Mouse (Mus musculus) lung, postnatal 36 days (tissue): Measurements from ENCODE around the gene Hist2h2ab.
"Not testable (repeated sequence)": the region's sequence is repeated elsewhere in the genome, so short reads cannot be mapped to it uniquely, and the experiment has no call there.

Experiments
- DNase-seq: peaks from one replicate; pipeline ENCODE4 v3.0.0; 2022; ENCODE audit warnings: mixed read lengths

Hist2h2ab gene

DNA sequence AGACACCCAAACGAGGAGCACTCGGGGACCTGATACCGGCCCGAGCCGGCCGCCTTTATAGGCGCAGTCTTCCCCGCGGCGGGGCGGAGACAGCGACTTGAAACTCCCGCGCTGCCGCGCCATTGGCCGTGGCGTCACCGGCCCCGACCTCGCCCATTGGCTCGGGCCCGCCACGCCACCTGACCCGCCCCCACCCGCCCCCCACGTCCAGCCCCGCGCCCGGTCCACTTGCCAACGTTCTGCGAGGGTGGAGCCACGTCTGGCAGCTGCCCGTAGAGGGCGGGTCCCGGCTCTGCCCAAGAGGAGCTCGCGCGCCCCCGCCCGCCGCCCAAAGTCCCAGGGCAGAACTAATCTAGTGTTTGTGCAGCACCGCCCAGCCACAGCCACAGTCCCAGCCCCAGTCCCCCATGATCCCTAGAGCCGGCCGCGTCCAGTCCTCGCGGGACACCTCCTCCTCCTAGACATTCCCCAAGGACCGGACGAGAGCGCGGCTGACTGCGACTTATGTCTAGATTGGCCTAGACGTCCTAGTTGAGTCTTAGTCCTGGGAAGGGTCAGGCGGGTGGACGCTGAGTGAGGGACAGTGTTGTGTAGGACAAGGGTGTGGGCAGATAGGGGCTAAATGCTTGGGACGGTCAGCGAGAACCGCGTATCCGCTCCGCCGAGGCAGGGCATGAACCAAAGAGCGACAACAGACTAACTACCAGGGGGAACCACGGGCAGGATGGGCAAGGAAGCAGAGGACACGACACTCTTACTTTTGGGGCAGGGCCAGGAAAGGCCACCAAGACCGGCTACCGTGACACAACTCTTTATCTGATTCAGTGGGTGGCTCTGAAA, 19.5 kb downstream of the Hist2h2ab start, which contains the start of gene Hist2h3c2:
Hist2h3c2 (minus strand) TSS at position 174 of the 840 bp plus-strand sequence.
- not testable (repeated sequence) for DNase-seq

GRCm38 (mm10) chr3:96239949-96240798, 20.5 kb downstream of the Hist2h2ab start, which contains the start of gene Hist2h2aa2:
Gene Hist2h2aa2, minus strand, starts transcription at chr3:96240276.
- DNase-seq = peak; percentile 98

- no peak for DNase-seq
These were observed 21.1 kb downstream of the Hist2h2ab start for GRCm38 (mm10) chr3:96240799-96241197.

DNA sequence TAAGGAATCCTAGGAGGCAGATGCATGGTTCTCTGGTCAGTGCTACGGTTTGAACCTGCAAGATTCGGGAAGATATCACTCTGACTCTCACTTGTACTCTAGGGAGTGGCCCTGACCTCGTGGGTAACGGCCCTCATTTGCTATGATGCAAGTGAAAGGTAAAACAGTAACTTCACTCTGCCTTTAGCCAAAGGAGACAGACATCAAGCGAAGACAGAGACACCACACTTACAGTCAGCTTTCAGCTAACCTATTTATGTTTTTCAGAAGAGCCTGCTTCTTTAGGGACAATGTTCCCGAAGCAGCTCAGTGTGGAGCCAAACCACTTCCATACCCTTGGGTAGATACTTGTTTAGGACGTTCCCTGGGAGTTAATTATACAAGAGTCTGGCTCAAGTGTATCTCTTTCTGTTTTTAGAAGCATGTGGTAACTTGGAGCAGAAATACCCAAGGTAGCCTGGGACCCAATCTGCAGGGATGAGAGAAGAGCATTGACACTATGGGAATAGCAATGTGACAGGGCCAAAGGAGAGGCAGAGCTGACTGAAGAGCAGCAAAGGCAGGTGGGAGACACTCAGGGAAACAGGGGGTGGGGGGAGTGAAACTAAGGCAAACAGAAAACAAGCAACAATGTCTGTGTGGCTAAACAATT, 24.4 kb downstream of the Hist2h2ab start:
- DNase-seq = no peak

- DNase-seq = peak; percentile 89
These were observed 25.6 kb downstream of the Hist2h2ab start, which contains the start of gene Hist2h2aa1 for GRCm38 (mm10) chr3:96245003-96245886. Gene Hist2h2aa1, plus strand, starts transcription at chr3:96245497.

DNA sequence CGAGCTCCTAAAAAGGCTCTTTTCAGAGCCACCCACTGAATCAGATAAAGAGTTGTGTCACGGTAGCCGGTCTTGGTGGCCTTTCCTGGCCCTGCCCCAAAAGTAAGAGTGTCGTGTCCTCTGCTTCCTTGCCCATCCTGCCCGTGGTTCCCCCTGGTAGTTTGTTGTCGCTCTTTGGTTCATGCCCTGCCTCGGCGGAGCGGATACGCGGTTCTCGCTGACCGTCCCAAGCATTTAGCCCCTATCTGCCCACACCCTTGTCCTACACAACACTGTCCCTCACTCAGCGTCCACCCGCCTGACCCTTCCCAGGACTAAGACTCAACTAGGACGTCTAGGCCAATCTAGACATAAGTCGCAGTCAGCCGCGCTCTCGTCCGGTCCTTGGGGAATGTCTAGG, 26.4 kb downstream of the Hist2h2ab start:
- not testable (repeated sequence) for DNase-seq

DNA sequence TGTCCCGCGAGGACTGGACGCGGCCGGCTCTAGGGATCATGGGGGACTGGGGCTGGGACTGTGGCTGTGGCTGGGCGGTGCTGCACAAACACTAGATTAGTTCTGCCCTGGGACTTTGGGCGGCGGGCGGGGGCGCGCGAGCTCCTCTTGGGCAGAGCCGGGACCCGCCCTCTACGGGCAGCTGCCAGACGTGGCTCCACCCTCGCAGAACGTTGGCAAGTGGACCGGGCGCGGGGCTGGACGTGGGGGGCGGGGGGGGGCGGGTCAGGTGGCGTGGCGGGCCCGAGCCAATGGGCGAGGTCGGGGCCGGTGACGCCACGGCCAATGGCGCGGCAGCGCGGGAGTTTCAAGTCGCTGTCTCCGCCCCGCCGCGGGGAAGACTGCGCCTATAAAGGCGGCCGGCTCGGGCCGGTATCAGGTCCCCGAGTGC, 26.8 kb downstream of the Hist2h2ab start, which contains the start of gene Hist2h3c1:
Hist2h3c1 (plus strand) TSS at position 259 of the 430 bp plus-strand sequence.
- not testable (repeated sequence) for DNase-seq

GRCm38 (mm10) chr3:96247356-96248140, 27.9 kb downstream of the Hist2h2ab start:
- DNase-seq = no peak

DNA sequence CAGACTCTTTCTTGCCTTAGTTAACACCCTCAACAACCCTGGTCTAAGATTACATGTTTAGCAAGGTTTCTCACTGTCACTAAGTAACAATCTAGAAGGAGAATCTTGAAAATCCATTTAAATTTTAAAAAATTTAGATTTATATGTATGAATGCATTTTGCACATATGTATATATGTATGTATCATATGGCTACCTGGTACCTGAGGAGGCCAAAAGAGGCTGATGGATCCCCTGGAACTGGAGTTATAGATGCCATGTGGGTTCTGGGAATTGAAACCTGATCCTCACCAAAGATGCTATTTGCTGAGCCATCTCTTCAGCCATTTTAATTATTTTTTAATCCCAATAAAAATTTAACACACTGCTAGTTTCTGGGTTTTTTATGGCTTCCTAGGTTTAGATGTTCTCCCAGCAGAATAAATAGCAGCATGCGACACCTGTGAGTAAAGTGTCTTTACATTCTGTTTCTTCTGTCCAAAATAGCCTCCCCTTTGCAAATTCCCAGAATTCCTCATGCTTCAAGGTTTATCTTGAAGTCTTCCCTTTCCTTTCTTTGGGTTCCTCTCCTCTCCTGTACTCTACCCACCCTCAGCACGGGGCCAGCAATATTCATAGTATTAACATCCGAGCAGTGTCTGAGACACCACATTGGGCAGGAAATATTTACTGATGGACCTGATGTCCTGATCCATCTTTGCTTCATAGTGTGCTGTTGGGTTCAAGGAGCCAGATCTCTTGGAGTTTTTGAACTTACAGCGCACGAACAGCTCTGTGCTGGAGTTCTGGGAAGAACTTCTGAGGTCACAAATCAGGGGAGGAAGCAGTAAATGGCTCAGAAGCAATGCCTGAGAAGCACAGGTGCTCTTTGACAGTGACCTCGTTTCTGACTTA, 28.7 kb downstream of the Hist2h2ab start:
- no peak for DNase-seq

- no peak for DNase-seq
These were observed 29.3 kb downstream of the Hist2h2ab start for GRCm38 (mm10) chr3:96249034-96249345.

- DNase-seq = no peak
These were observed 31.2 kb downstream of the Hist2h2ab start for GRCm38 (mm10) chr3:96250890-96251289.

DNA sequence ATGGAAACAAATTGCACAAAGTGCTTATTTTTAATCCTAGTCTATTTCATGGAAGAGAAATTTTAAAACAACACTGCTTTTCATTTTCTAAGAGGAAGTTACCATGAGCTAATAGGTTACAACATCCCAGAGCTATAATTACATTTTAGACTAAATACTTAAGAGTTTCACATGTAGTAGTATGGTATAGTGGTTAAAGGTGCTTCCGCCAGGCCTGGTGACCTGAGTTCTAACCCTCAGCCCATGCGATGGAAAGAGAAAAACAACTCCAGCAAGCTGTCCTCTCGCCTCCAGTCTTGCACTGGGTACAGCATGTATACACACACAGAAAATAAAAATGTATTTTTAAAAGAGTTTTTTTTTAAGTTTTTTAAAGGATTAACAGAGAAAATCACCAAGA, 32.1 kb downstream of the Hist2h2ab start:
- DNase-seq = no peak

GRCm38 (mm10) chr3:96254683-96255355, 35.2 kb downstream of the Hist2h2ab start:
- DNase-seq = no peak

DNA sequence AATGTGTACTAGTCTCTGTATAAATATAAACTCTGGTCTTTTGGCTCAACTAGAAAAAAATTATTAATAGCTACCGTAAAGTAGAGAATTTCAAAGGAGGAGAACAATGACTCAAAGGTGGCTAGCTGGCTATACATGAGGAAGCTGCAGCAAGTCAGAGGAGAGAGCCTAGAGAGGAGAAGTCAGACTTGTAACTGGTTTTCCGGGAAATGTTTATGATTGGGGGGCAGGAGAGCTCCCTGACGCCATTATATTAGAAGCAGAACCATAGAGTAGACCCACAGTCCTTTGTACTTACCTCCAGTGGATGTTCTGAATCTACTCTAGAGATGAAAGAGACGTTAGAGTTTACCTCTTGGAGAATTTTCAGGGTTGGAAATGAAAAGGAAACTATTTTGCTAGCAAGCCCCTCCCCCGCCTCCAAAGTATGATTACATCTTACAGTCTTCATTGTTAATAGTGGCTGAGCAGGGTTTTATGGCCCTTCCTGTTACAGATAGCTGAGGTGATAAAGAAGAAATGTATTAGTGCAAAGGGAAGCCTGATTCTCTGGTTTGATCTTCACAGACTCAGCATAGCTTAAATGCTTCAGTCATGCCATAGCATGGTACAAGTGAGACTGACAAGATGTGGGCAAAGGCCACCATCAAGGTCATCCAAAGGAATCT, 36.4 kb downstream of the Hist2h2ab start:
- DNase-seq = peak; percentile 56

DNA sequence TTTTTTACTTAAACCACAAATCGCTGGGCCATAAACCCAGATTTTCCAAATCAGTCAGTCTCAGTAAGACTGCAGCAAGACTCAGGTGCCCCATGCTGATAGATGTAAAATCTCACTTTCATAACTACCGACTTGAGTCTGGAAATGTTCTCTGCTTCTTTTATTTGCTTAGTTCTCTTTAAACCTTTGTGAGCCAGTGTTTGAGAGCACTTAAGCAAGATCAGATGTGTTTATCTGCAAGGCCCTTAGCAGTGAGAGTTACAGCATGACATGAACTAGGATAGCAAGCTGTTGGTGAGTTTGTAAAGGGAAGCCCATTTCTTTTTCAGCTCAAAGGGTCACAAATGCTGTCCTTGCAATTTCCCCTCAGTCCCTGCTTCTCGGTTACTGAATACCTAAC, 37.5 kb downstream of the Hist2h2ab start:
- DNase-seq = peak; percentile 44

- no peak for DNase-seq
These were observed 40.6 kb downstream of the Hist2h2ab start for GRCm38 (mm10) chr3:96260220-96260619.

DNA sequence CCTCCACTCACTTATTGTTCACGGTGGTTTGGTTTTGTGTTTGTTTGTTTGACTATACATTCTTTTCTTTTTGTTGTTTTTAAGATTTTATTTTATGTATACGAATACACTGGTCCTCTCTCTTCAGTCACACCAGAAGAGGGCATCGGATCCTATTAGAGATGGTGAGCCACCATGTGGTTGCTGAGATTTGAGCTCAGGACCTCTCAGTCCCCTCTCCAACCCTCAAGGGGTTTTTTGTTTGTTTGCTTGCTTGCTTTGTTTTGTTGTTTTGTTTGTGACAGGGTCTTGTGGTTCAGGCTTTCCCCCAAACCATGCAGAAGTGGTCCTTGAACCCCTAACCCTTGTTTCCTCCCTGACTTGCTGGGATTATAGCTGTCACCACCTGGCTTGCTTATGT, 42.0 kb downstream of the Hist2h2ab start:
- DNase-seq = no peak

DNA sequence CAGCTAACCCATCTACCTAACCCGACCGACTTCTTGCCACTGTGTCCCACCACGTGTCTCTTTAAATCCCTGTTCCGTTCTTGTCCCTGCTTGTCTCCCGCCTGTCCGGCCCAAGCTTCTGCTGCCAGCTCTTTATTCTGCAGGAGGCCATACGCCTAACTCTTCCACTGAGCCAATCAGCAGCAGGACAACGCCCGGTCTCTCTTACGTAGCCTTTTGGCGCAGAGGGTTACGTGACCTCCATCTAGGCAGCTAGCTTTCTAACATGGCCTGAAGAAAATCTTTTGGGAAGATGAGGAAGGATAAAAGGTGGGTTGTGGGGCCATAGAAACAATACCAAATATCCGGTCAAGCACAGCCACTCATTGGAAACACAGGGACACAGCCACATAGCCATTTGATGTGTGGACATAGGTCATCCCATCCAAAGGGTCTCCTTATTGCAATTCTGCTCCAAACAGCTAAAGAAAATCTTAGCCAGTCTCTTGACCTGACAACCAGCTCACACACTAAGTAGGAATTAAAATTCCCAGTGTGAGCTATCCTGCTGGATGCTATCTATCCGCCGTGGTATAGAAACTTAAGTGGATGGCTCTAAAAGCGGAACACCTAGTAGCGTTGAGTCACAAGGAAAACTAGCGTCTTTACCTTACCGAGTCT, 42.7 kb downstream of the Hist2h2ab start:
- DNase-seq = peak; percentile 95
